Mouse (Mus musculus): ENCODE results near the gene RPS10-NUDT3. TPM values are rescaled to one million over a fixed set of nuclear protein-coding genes. Genes with fewer than 3 reads are reported as not detected.

Gene RPS10-NUDT3
- polyA plus RNA-seq, 1 experiment from 2014 or later, result not detected

- no peak for ATAC-seq (ENCODE audit: low FRiP score, low TSS enrichment)
- 0 out of 2 replicates have a peak, but pooled peaks cover 6% of the 10 kb centered on the region for H3K4me1 ChIP-seq (ENCODE audit: control insufficient read depth, insufficient read depth, low read length)
- peaks cover 3% of the 10 kb centered on the region; the same call in 1 of the 2 replicates for H3K36me3 ChIP-seq (ENCODE audit: control insufficient read depth, insufficient read depth, low read length)
- H3K27me3 ChIP-seq (ENCODE audit: control insufficient read depth, insufficient read depth, low read length), result no peaks in the 10 kb centered on the region
- no peak overlapping the region for H3K4me3 ChIP-seq (ENCODE audit: low read length)
- no peak overlapping the region for H3K27ac ChIP-seq (ENCODE audit: low read depth, low read length)
- H3K9ac ChIP-seq (ENCODE audit: low read depth, low read length), result no peak overlapping the region
- H3K9me3 ChIP-seq (ENCODE audit: control insufficient read depth, low read length), result no peaks in the 10 kb centered on the region
- WGBS, result 81% methylated on average over 21 of the region's 21 CpGs
- no peak overlapping the region for H3K4me2 ChIP-seq (replicated peaks; ENCODE audit: low read depth, low read length)
Observed at GRCm38 (mm10) chr17:27603522-27604234, 31.3 kb downstream of the RPS10-NUDT3 start.

GRCm38 (mm10) chr17:27603036-27603435 lies 32.0 kb downstream of the RPS10-NUDT3 start:
- peaks cover 3% of the 10 kb centered on the region; the same call in 1 of the 2 replicates for H3K36me3 ChIP-seq (ENCODE audit: control insufficient read depth, insufficient read depth, low read length)
- no peak for ATAC-seq (ENCODE audit: low FRiP score, low TSS enrichment)
- no peak overlapping the region for H3K4me2 ChIP-seq (replicated peaks; ENCODE audit: low read depth, low read length)
- no peaks in the 10 kb centered on the region for H3K9me3 ChIP-seq (ENCODE audit: control insufficient read depth, low read length)
- no peaks in the 10 kb centered on the region for H3K27me3 ChIP-seq (ENCODE audit: control insufficient read depth, insufficient read depth, low read length)
- 0 out of 2 replicates have a peak, but pooled peaks cover 6% of the 10 kb centered on the region for H3K4me1 ChIP-seq (ENCODE audit: control insufficient read depth, insufficient read depth, low read length)
- H3K9ac ChIP-seq (ENCODE audit: low read depth, low read length), result no peak overlapping the region
- H3K4me3 ChIP-seq (ENCODE audit: low read length), result no peak overlapping the region
- 91% methylated on average over 2 of the region's 2 CpGs for WGBS
- no peak overlapping the region for H3K27ac ChIP-seq (ENCODE audit: low read depth, low read length)

GRCm38 (mm10) chr17:27600869-27601268 lies 34.2 kb downstream of the RPS10-NUDT3 start:
- WGBS, result 80% methylated on average over 5 of the region's 5 CpGs
- peaks cover 16% of the 10 kb centered on the region for H3K4me1 ChIP-seq (ENCODE audit: control insufficient read depth, insufficient read depth, low read length)
- H3K27ac ChIP-seq (ENCODE audit: low read depth, low read length), result no peak overlapping the region
- ATAC-seq (ENCODE audit: low FRiP score, low TSS enrichment), result no peak
- H3K9me3 ChIP-seq (ENCODE audit: control insufficient read depth, low read length), result no peaks in the 10 kb centered on the region
- H3K9ac ChIP-seq (ENCODE audit: low read depth, low read length), result no peak overlapping the region
- H3K4me3 ChIP-seq (ENCODE audit: low read length), result no peak overlapping the region
- peaks cover 14% of the 10 kb centered on the region for H3K36me3 ChIP-seq (ENCODE audit: control insufficient read depth, insufficient read depth, low read length)
- no peaks in the 10 kb centered on the region for H3K27me3 ChIP-seq (ENCODE audit: control insufficient read depth, insufficient read depth, low read length)
- no peak overlapping the region for H3K4me2 ChIP-seq (replicated peaks; ENCODE audit: low read depth, low read length)

- 79% methylated on average over 3 of the region's 3 CpGs for WGBS
- H3K4me1 ChIP-seq (ENCODE audit: control insufficient read depth, insufficient read depth, low read length), result peaks cover 21% of the 10 kb centered on the region
Observed at GRCm38 (mm10) chr17:27600286-27600685, 34.7 kb downstream of the RPS10-NUDT3 start.

GRCm38 (mm10) chr17:27596376-27597190 lies 38.4 kb downstream of the RPS10-NUDT3 start:
- no peak overlapping the region for H3K4me2 ChIP-seq (replicated peaks; ENCODE audit: low read depth, low read length)
- no peaks in the 10 kb centered on the region for H3K27me3 ChIP-seq (ENCODE audit: control insufficient read depth, insufficient read depth, low read length)
- peaks cover 14% of the 10 kb centered on the region for H3K4me1 ChIP-seq (ENCODE audit: control insufficient read depth, insufficient read depth, low read length)
- 51% methylated on average over 21 of the region's 21 CpGs for WGBS
- H3K9ac ChIP-seq (ENCODE audit: low read depth, low read length), result no peak overlapping the region
- no peak overlapping the region; the same call in 1 of the 2 replicates for H3K27ac ChIP-seq (ENCODE audit: low read depth, low read length)
- no peak overlapping the region for H3K4me3 ChIP-seq (ENCODE audit: low read length)
- peak; percentile 75 for ATAC-seq (ENCODE audit: low FRiP score, low TSS enrichment)
- H3K36me3 ChIP-seq (ENCODE audit: control insufficient read depth, insufficient read depth, low read length), result peaks cover 43% of the 10 kb centered on the region
- no peaks in the 10 kb centered on the region for H3K9me3 ChIP-seq (ENCODE audit: control insufficient read depth, low read length)

More at GRCm38 (mm10) chr17:27600286-27600685, 34.7 kb downstream of the RPS10-NUDT3 start:
- Histone ChIP-seq H3K27me3 (ENCODE audit: control insufficient read depth, insufficient read depth, low read length) (no peaks in the 10 kb centered on the region), H3K9me3 (ENCODE audit: control insufficient read depth, low read length) (no peaks in the 10 kb centered on the region), H3K4me3 (ENCODE audit: low read length) (no peak overlapping the region), H3K27ac (ENCODE audit: low read depth, low read length) (no peak overlapping the region), H3K4me2 (replicated peaks; ENCODE audit: low read depth, low read length) (no peak overlapping the region), H3K9ac (ENCODE audit: low read depth, low read length) (no peak overlapping the region), H3K36me3 (ENCODE audit: control insufficient read depth, insufficient read depth, low read length) (peaks cover 20% of the 10 kb centered on the region)
- no peak for ATAC-seq (ENCODE audit: low FRiP score, low TSS enrichment)

- no peak for ATAC-seq (ENCODE audit: low FRiP score, low TSS enrichment)
- H3K4me3 ChIP-seq (ENCODE audit: low read length), result no peak overlapping the region
- H3K4me2 ChIP-seq (replicated peaks; ENCODE audit: low read depth, low read length), result no peak overlapping the region
- H3K4me1 ChIP-seq (ENCODE audit: control insufficient read depth, insufficient read depth, low read length), result peaks cover 14% of the 10 kb centered on the region
- H3K27me3 ChIP-seq (ENCODE audit: control insufficient read depth, insufficient read depth, low read length), result no peaks in the 10 kb centered on the region
- WGBS, result 71% methylated on average over 15 of the region's 15 CpGs
- peaks cover 46% of the 10 kb centered on the region for H3K36me3 ChIP-seq (ENCODE audit: control insufficient read depth, insufficient read depth, low read length)
- H3K27ac ChIP-seq (ENCODE audit: low read depth, low read length), result peak overlapping the region; percentile 12; the same call in 1 of the 2 replicates
- no peaks in the 10 kb centered on the region for H3K9me3 ChIP-seq (ENCODE audit: control insufficient read depth, low read length)
- H3K9ac ChIP-seq (ENCODE audit: low read depth, low read length), result no peak overlapping the region
Observed at GRCm38 (mm10) chr17:27595659-27596375, 39.2 kb downstream of the RPS10-NUDT3 start.

- no peaks in the 10 kb centered on the region for H3K27me3 ChIP-seq (ENCODE audit: control insufficient read depth, insufficient read depth, low read length)
- peaks cover 59% of the 10 kb centered on the region for H3K36me3 ChIP-seq (ENCODE audit: control insufficient read depth, insufficient read depth, low read length)
- no peak overlapping the region for H3K27ac ChIP-seq (ENCODE audit: low read depth, low read length)
- no peak overlapping the region for H3K9ac ChIP-seq (ENCODE audit: low read depth, low read length)
- ATAC-seq (ENCODE audit: low FRiP score, low TSS enrichment), result no peak
- WGBS, result 97% methylated on average over 7 of the region's 7 CpGs
- H3K4me2 ChIP-seq (replicated peaks; ENCODE audit: low read depth, low read length), result no peak overlapping the region
- no peak overlapping the region for H3K4me3 ChIP-seq (ENCODE audit: low read length)
- H3K4me1 ChIP-seq (ENCODE audit: control insufficient read depth, insufficient read depth, low read length), result peaks cover 14% of the 10 kb centered on the region
- H3K9me3 ChIP-seq (ENCODE audit: control insufficient read depth, low read length), result no peaks in the 10 kb centered on the region
Observed at GRCm38 (mm10) chr17:27592565-27592910, 42.5 kb downstream of the RPS10-NUDT3 start.

GRCm38 (mm10) chr17:27591826-27592564 lies 43.0 kb downstream of the RPS10-NUDT3 start:
- H3K9me3 ChIP-seq (ENCODE audit: control insufficient read depth, low read length), result no peaks in the 10 kb centered on the region
- H3K4me2 ChIP-seq (replicated peaks; ENCODE audit: low read depth, low read length), result no peak overlapping the region
- no peaks in the 10 kb centered on the region for H3K27me3 ChIP-seq (ENCODE audit: control insufficient read depth, insufficient read depth, low read length)
- no peak for ATAC-seq (ENCODE audit: low FRiP score, low TSS enrichment)
- H3K4me3 ChIP-seq (ENCODE audit: low read length), result no peak overlapping the region
- peaks cover 13% of the 10 kb centered on the region for H3K4me1 ChIP-seq (ENCODE audit: control insufficient read depth, insufficient read depth, low read length)
- H3K9ac ChIP-seq (ENCODE audit: low read depth, low read length), result no peak overlapping the region
- peaks cover 56% of the 10 kb centered on the region for H3K36me3 ChIP-seq (ENCODE audit: control insufficient read depth, insufficient read depth, low read length)
- 88% methylated on average over 12 of the region's 12 CpGs for WGBS
- H3K27ac ChIP-seq (ENCODE audit: low read depth, low read length), result no peak overlapping the region

Measured in kidney, embryonic 14.5 days (tissue).